ENCODE assay signal across 12 mouse cellular contexts in the genomic region with DNA sequence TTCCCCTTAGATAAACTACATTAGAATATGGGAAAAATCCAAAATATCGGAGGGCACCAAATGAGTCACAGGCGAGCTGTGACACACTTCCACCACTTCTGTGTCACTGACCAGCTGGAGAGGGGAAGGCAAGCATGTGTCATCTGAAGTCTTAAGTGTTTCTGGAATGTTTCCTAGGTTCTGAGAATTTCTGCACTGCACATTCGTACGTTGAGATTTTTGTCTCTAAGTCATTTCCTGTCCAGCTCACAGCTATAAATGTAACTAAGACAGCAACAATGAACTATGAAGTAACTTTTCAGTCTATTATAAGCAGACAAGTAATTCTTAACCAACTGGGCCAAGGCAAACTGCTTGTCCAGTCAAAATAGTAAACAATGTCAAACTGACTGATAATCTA. TPM values are rescaled to one million over a fixed set of nuclear protein-coding genes. Genes with fewer than 3 reads are reported as not detected.
DNase-seq lines count a peak whose midpoint lies in the region; ATAC-seq lines count a peak whose summit lies in the region.
"Had no signal": no experiment of that assay in that cellular context is flagged by ENCODE, and none has a peak within 500 bp of the region (broad histone marks: within the 10 kb centered on the region; RNA-seq: fewer than 3 reads in every experiment).

No protein-coding gene starts in this region.

- peaks cover 3% of the 10 kb centered on the region; the same call in 1 of the 2 replicates for H3K4me1 ChIP-seq in kidney, embryonic 15.5 days
- H3K4me1 ChIP-seq in heart, embryonic 16.5 days (ENCODE audit: control insufficient read depth, insufficient read depth, low read length), result peaks cover 13% of the 10 kb centered on the region
- H3K4me1 ChIP-seq: embryonic facial prominence, embryonic 10.5 days; liver, embryonic 12.5 days had no signal

- H3K9me3 ChIP-seq in kidney, embryonic 15.5 days (replicated peaks), result no peaks in the 10 kb centered on the region
- peaks cover 4% of the 10 kb centered on the region for H3K9me3 ChIP-seq in heart, embryonic 16.5 days (replicated peaks; ENCODE audit: control insufficient read depth, low read length)
- H3K9me3 ChIP-seq: liver, embryonic 12.5 days had no signal

- H3K9ac ChIP-seq in kidney, embryonic 15.5 days, result no peak overlapping the region
- no peak overlapping the region for H3K9ac ChIP-seq in heart, embryonic 16.5 days (ENCODE audit: low read length)
- H3K9ac ChIP-seq: hindbrain, embryonic 14.5 days; liver, embryonic 12.5 days had no signal

- peak overlapping the region; percentile 42 for H3K27ac ChIP-seq in kidney, embryonic 15.5 days
- peak overlapping the region; percentile 64 for H3K27ac ChIP-seq in heart, embryonic 16.5 days (ENCODE audit: low read length)
- H3K27ac ChIP-seq: embryonic facial prominence, embryonic 10.5 days; hindbrain, embryonic 14.5 days; liver, embryonic 12.5 days had no signal

- no peak for DNase-seq in kidney, postnatal 4 days
- peak; percentile 42 to 45 for DNase-seq in adrenal gland, postnatal 36 days
- peak; percentile 45 for DNase-seq in skeletal muscle tissue, adult 2 months (ENCODE audit: low read depth, low spot score)
- DNase-seq in B cell, adult 2 months, result no peak
- no peak for DNase-seq in thymus, postnatal 0 days (ENCODE audit: low spot score)
- DNase-seq: midbrain, embryonic 14.5 days; thymus, postnatal 4 days had no signal

- peaks cover 40% of the 10 kb centered on the region for H3K36me3 ChIP-seq in kidney, embryonic 15.5 days
- peaks cover 19% of the 10 kb centered on the region for H3K36me3 ChIP-seq in heart, embryonic 16.5 days (ENCODE audit: control insufficient read depth, insufficient read depth)

- no peak overlapping the region for H3K4me3 ChIP-seq in kidney, embryonic 15.5 days (replicated peaks)
- H3K4me3 ChIP-seq in heart, embryonic 16.5 days (ENCODE audit: low read length), result no peak overlapping the region
- H3K4me3 ChIP-seq: embryonic facial prominence, embryonic 10.5 days; liver, embryonic 12.5 days had no signal

- no peak overlapping the region for H3K4me2 ChIP-seq in kidney, embryonic 15.5 days
- no peak overlapping the region for H3K4me2 ChIP-seq in heart, embryonic 16.5 days (ENCODE audit: low read depth, low read length)
- H3K4me2 ChIP-seq: hindbrain, embryonic 14.5 days; liver, embryonic 12.5 days had no signal

- no peak for ATAC-seq in kidney, embryonic 15.5 days (replicated peaks; ENCODE audit: low FRiP score)
- 0 out of 2 replicates have a peak, but pooled peaks have one; percentile 41 for ATAC-seq in heart, embryonic 16.5 days (replicated peaks; ENCODE audit: extremely low read depth, insufficient read depth, low FRiP score)
- ATAC-seq: liver, embryonic 12.5 days had no signal

- H3K27me3 ChIP-seq in kidney, embryonic 15.5 days, result no peaks in the 10 kb centered on the region
- no peaks in the 10 kb centered on the region for H3K27me3 ChIP-seq in heart, embryonic 16.5 days (ENCODE audit: control insufficient read depth, insufficient read depth, low read length)
- H3K27me3 ChIP-seq: liver, embryonic 12.5 days had no signal

- 62% methylated on average over 4 of the region's 4 CpGs for WGBS in kidney, embryonic 15.5 days
- WGBS in heart, embryonic 16.5 days, result 30% methylated on average over 4 of the region's 4 CpGs

RNA-seq across cellular contexts. Expression of a gene that starts 37.9 kb away (rescaled TPM):
- 168 and 181 TPM in 2 replicates for polyA plus RNA-seq in kidney, embryonic 15.5 days (2015; fragmentation: Nextera tagmentation; extraction: Ambion mirVana)
- 100 to 1,000 TPM; 105 to 134 TPM for total RNA-seq in adrenal gland, postnatal 36 days (2021)
- 228 and 229 TPM in 2 replicates for polyA plus RNA-seq in heart, embryonic 16.5 days (2015; fragmentation: Nextera tagmentation; extraction: Ambion mirVana)
- 24.0 and 27.0 TPM in 2 replicates for polyA plus RNA-seq in thymus, postnatal 0 days (2015; fragmentation: Nextera tagmentation; extraction: Ambion mirVana)

Comparison
In these comparisons a context has a peak if more than half of its experiments do, and no peak if none do; other contexts are left out.
1. DNase-seq: peak in adrenal gland, postnatal 36 days (2 of 2) and skeletal muscle tissue, adult 2 months (single experiment); none in kidney, postnatal 4 days (0 of 2), B cell, adult 2 months (0 of 2) and thymus, postnatal 0 days (single experiment).